In the genomic region with DNA sequence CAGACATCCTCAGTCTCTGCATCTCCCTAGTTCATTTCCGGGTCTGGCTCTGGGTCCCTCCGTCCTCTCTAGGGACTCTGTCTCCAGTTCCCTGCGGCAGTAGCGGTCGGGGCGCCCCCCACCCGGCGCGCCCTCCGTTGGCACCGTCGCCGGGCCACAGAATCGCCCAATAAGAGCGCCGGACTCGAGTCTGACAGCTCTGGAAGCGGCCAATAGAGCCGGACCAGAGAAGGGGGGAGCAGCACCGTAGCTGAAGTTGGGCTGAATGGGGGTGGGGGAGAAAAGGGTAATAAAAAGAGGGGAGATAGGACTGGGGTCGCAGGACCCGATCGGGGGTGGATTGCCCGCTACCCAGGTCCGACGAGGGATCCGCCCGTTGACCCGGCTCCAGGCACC, we compare ENCODE assay signal across 7 mouse cellular contexts. TPM values are rescaled to one million over a fixed set of nuclear protein-coding genes. Genes with fewer than 3 reads are reported as not detected.
A peak's percentile ranks its signal among the peaks of the same experiment; 100 is the strongest.
DNase-seq lines count a peak whose midpoint lies in the region; ATAC-seq and TF ChIP-seq lines count a peak whose summit lies in the region.

No protein-coding gene starts in this region.

- peak overlapping the region; percentile 95 for H3K4me2 ChIP-seq in embryonic facial prominence, embryonic 14.5 days (ENCODE audit: low read depth, low read length)
- H3K4me2 ChIP-seq in midbrain, embryonic 13.5 days (replicated peaks) = peak overlapping the region; percentile 85

- H3K36me3 ChIP-seq in ES-E14 (ENCODE audit: control insufficient read depth, insufficient read depth, low read length, poor library complexity, severe bottlenecking) = no peaks in the 10 kb centered on the region
- H3K36me3 ChIP-seq in embryonic facial prominence, embryonic 14.5 days (ENCODE audit: control insufficient read depth, insufficient read depth, low read length) = no peaks in the 10 kb centered on the region
- 0 out of 2 replicates have a peak, but pooled peaks cover 3% of the 10 kb centered on the region for H3K36me3 ChIP-seq in midbrain, embryonic 13.5 days

- no peak overlapping the region for H3K27ac ChIP-seq in ES-E14 (ENCODE audit: insufficient read depth, low read depth, low read length, poor library complexity, severe bottlenecking)
- peak overlapping the region; percentile 70; the same call in 1 of the 2 replicates for H3K27ac ChIP-seq in embryonic facial prominence, embryonic 14.5 days (replicated peaks; ENCODE audit: low read depth, low read length)
- H3K27ac ChIP-seq in midbrain, embryonic 13.5 days = peak overlapping the region; percentile 91

- intact Hi-C loops in left cerebral cortex, postnatal 36 days (cut with DNase I) = loop anchor here (2.0 kb wide), 1 partner anchor 79 kb away; no protein-coding TSS in a partner anchor

- peaks cover 0 to 3% of the 10 kb centered on the region in 2 experiments; a peak in 1 of 4 replicates for H3K4me1 ChIP-seq in ES-E14 (ENCODE audit: control insufficient read depth in 2 of 2, insufficient read depth in 2 of 2, low read length in 2 of 2, poor library complexity in 1 of 2)
- peaks cover 27% of the 10 kb centered on the region for H3K4me1 ChIP-seq in embryonic facial prominence, embryonic 14.5 days (ENCODE audit: control insufficient read depth, insufficient read depth, low read length)
- H3K4me1 ChIP-seq in midbrain, embryonic 13.5 days (replicated peaks) = peaks cover 51% of the 10 kb centered on the region

- peak overlapping the region; percentile 3; the same call in 1 of the 2 replicates for H3K9ac ChIP-seq in ES-E14 (ENCODE audit: insufficient read depth, low read depth, low read length, poor library complexity, severe bottlenecking)
- peak overlapping the region; percentile 70 for H3K9ac ChIP-seq in embryonic facial prominence, embryonic 14.5 days (ENCODE audit: low read depth, low read length)
- peak overlapping the region; percentile 90 for H3K9ac ChIP-seq in midbrain, embryonic 13.5 days (replicated peaks)

- in situ Hi-C loops in ES-E14 (cut with MboI; ENCODE audit: low sequenced_read_pairs in 2 of 2, unreplicated experiment in 2 of 2) = no loop called here

- H3K4me3 ChIP-seq in ES-E14 (ENCODE audit: insufficient read depth in 1 of 2, low read depth in 1 of 2, low read length in 2 of 2, poor library complexity in 1 of 2, severe bottlenecking in 1 of 2) = peak overlapping the region; percentile 73 to 80
- H3K4me3 ChIP-seq in embryonic facial prominence, embryonic 14.5 days (ENCODE audit: low read depth, low read length) = peak overlapping the region; percentile 75
- H3K4me3 ChIP-seq in midbrain, embryonic 13.5 days (replicated peaks) = peak overlapping the region; percentile 79

- WGBS in embryonic facial prominence, embryonic 14.5 days = under 1% methylated on average over 28 of the region's 29 CpGs
- WGBS in midbrain, embryonic 13.5 days = under 1% methylated on average over 29 of the region's 29 CpGs

- no peaks in the 10 kb centered on the region for H3K9me3 ChIP-seq in ES-E14 (ENCODE audit: control insufficient read depth, insufficient read depth, low read depth, low read length)
- no peaks in the 10 kb centered on the region for H3K9me3 ChIP-seq in embryonic facial prominence, embryonic 14.5 days (ENCODE audit: control insufficient read depth, low read length)
- no peaks in the 10 kb centered on the region for H3K9me3 ChIP-seq in midbrain, embryonic 13.5 days

- peak; percentile 76 for ATAC-seq in embryonic facial prominence, embryonic 14.5 days (ENCODE audit: low read depth)
- peak; percentile 88 for ATAC-seq in midbrain, embryonic 13.5 days
- no peak for ATAC-seq in inflammation-experienced regulatory T-cells, adult 6 months

- peaks cover 57% of the 10 kb centered on the region for H3K27me3 ChIP-seq in embryonic facial prominence, embryonic 14.5 days (replicated peaks; ENCODE audit: control insufficient read depth, insufficient read depth, low read length)
- peaks cover 65% of the 10 kb centered on the region for H3K27me3 ChIP-seq in midbrain, embryonic 13.5 days

- no peak for DNase-seq in ES-E14 (ENCODE audit: low read depth, low spot score)
- peak; percentile 27 to 28 for DNase-seq in adrenal gland, postnatal 36 days
- peak; percentile 71 for DNase-seq in embryonic facial prominence, embryonic 14.5 days (ENCODE audit: low spot score)
- DNase-seq in heart, postnatal 4 days = peak; percentile 67
- DNase-seq in left cerebral cortex, postnatal 36 days (ENCODE audit: low spot score in 2 of 2) = peak; percentile 70

TF ChIP-seq in ES-E14, 5 proteins besides CTCF, POLR2A, EP300 and RAD21:
- TF ChIP-seq ZC3H11A (IDR thresholded peaks at IDR 0.05; ENCODE audit: borderline replicate concordance, low read depth, low read length) (no peak), MAFK (IDR thresholded peaks at IDR 0.05; ENCODE audit: insufficient read depth, low read depth, low read length) (no peak), ZNF384 (IDR thresholded peaks at IDR 0.05; ENCODE audit: low read depth, low read length) (no peak), HCFC1 (IDR thresholded peaks at IDR 0.05; ENCODE audit: borderline replicate concordance, insufficient read depth, low read length) (no peak), CHD2 (IDR thresholded peaks at IDR 0.05; ENCODE audit: low read depth, low read length) (no peak)

RNA-seq across cellular contexts. Expression of gene Adcy5, which starts 0.4 kb away (rescaled TPM):
- total RNA-seq in ES-E14 (2012; rRNA removed) = 0.85 and 1.3 TPM in 2 replicates
- total RNA-seq in adrenal gland, postnatal 36 days (2021) = 10 to 100 TPM in 1 of 2 experiments, 1 to 10 TPM in 1; 7.8 to 13.9 TPM
- 2.8 and 3.1 TPM in 2 replicates for polyA plus RNA-seq in embryonic facial prominence, embryonic 14.5 days (2014; fragmentation: Nextera tagmentation; extraction: Ambion mirVana)
- total RNA-seq in heart, postnatal 4 days (2021) = 10 to 100 TPM; 65.2 to 65.7 TPM
- 100 to 1,000 TPM; 123 to 144 TPM for total RNA-seq in left cerebral cortex, postnatal 36 days (2021)
- polyA plus RNA-seq in midbrain, embryonic 13.5 days (2015; fragmentation: Nextera tagmentation; extraction: Ambion mirVana) = 4.5 and 6.0 TPM in 2 replicates
- polyA plus RNA-seq in inflammation-experienced regulatory T-cells, adult 6 months (2017; shearing (Covaris generic)) = under 1 TPM; 0.04 to 0.33 (median 0.10) TPM

Comparison
In these comparisons a context has a peak if more than half of its experiments do, and no peak if none do; other contexts are left out.
1. H3K9ac ChIP-seq: peak in every context shown above with its lines; median percentile 90 in midbrain, embryonic 13.5 days; 70 in embryonic facial prominence, embryonic 14.5 days; 3 in ES-E14.
2. RNA of gene Adcy5, which starts 0.4 kb away (total RNA-seq): 123 to 144 TPM in left cerebral cortex, postnatal 36 days and 65.2 to 65.7 TPM in heart, postnatal 4 days; 7.8 to 13.9 TPM in adrenal gland, postnatal 36 days and 0.85 to 1.3 TPM in ES-E14; every median in the first group is over 4 times any median in the second.
3. Peak in every context shown above with its lines, with median percentiles within 50 percentile points of each other: H3K4me3 ChIP-seq.